Mouse (Mus musculus) testis, adult 2 months (tissue): ENCODE results near the gene Dut.

Experiments
- CTCF ChIP-seq: fragments of 200-500 bp; IDR thresholded peaks from 2 replicates; pipeline ENCODE4 v1.5.1; 2012; ENCODE audit warnings: low read depth, mild to moderate bottlenecking, inconsistent platforms, low read length, moderate library complexity; ENCODE audit not compliant: control insufficient read depth, insufficient read depth, insufficient replicate concordance
- POLR2A ChIP-seq: fragments of 200-500 bp; IDR thresholded peaks from 2 replicates; pipeline ENCODE4 v1.6.1; 2012; ENCODE audit warnings: low read depth, mild to moderate bottlenecking, inconsistent platforms, low read length, moderate library complexity; ENCODE audit not compliant: control insufficient read depth

DNA sequence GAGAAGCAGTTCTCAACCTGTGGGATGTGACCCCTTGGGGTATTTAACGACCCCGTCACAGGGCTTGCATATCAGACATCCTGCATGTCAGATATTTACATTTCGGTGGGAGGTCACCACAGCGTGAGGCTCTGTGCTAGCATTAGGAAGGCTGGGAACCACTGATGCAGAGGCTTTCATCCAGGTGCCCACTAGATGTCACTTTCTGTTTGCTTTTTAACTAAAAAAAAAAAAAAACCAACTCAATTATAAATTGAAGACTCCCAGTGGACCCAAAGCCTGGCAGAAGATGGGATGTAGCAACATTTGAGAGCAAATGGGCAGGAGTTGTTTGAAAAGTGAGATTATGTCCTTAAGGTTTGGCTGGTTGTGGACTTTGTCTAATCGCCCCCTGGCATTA is 16.1 kb downstream of the Dut start:
- TF ChIP-seq POLR2A (no peak), CTCF (no peak)
